Mouse (Mus musculus) 3134 (cell line): Measurements from ENCODE around the gene Cldn11.
A peak's percentile ranks its signal among the peaks of the same experiment; 100 is the strongest.

Source experiments
- DNase-seq: peaks from one replicate; pipeline ENCODE4 v3.0.0-alpha.2; 2011; ENCODE audit warnings: low spot score; ENCODE audit not compliant: insufficient read length; ENCODE audit errors: extremely low read depth

Cldn11 gene

GRCm38 (mm10) chr3:31157776-31158175 lies 8.1 kb downstream of the Cldn11 start:
- DNase-seq = no peak

GRCm38 (mm10) chr3:31160046-31160445 lies 10.3 kb downstream of the Cldn11 start:
- no peak for DNase-seq

GRCm38 (mm10) chr3:31161336-31161735 lies 11.6 kb downstream of the Cldn11 start:
- no peak for DNase-seq

GRCm38 (mm10) chr3:31162860-31163259 lies 13.1 kb downstream of the Cldn11 start:
- DNase-seq = no peak

- DNase-seq = no peak
Measured at GRCm38 (mm10) chr3:31165803-31166202, 16.1 kb downstream of the Cldn11 start.

- DNase-seq = no peak
Measured at GRCm38 (mm10) chr3:31166365-31166871, 16.7 kb downstream of the Cldn11 start.

- DNase-seq = no peak
Measured at GRCm38 (mm10) chr3:31190342-31190741, 40.6 kb downstream of the Cldn11 start.

GRCm38 (mm10) chr3:31191402-31191801 lies 41.7 kb downstream of the Cldn11 start:
- DNase-seq = no peak

GRCm38 (mm10) chr3:31199162-31199877 lies 49.6 kb downstream of the Cldn11 start:
- DNase-seq = no peak

- no peak for DNase-seq
Measured at GRCm38 (mm10) chr3:31203947-31204346, 54.2 kb downstream of the Cldn11 start.

GRCm38 (mm10) chr3:31205167-31205566 lies 55.4 kb downstream of the Cldn11 start:
- DNase-seq = no peak

- peak; percentile 40 for DNase-seq
Measured at GRCm38 (mm10) chr3:31208046-31208445, 58.3 kb downstream of the Cldn11 start.

- DNase-seq = no peak
Measured at GRCm38 (mm10) chr3:31208458-31208994, 58.8 kb downstream of the Cldn11 start.

- no peak for DNase-seq
Measured at GRCm38 (mm10) chr3:31209001-31209400, 59.3 kb downstream of the Cldn11 start.

- no peak for DNase-seq
Measured at GRCm38 (mm10) chr3:31212205-31213038, 62.7 kb downstream of the Cldn11 start.

- peak; percentile 43 for DNase-seq
Measured at GRCm38 (mm10) chr3:31213802-31214201, 64.1 kb downstream of the Cldn11 start.
